Mouse (Mus musculus): ENCODE results near the gene Nusap1. TPM values are rescaled to one million over a fixed set of nuclear protein-coding genes. Genes with fewer than 3 reads are reported as not detected.
A peak's percentile ranks its signal among the peaks of the same experiment; 100 is the strongest.
"Not testable (repeated sequence)": the region's sequence is repeated elsewhere in the genome, so short reads cannot be mapped to it uniquely, and the experiment has no call there.

Nusap1 gene
- polyA plus RNA-seq, 1 experiment: 11.1 TPM

DNA sequence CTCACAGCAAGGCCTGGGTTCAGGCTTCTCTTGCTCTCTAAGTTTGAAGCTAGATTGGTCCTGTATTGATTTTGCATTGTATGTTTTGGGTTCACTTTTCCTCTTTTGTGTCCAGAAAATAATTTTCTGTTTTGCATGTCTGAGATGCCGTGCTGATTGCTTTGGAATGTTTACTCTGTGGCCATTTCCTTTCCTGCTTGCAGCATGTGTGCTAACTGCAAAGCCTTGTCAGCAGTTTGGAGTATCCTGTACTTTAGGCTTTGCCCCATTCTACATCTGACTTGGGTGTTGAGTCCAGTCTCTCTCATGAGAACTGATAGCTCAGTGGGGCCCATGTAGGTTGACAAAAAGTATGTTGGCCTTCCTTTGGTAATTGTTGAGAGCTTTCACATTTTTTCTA, 15.6 kb upstream of the Nusap1 start:
- peaks cover 60% of the 10 kb centered on the region for H3K36me3 ChIP-seq (ENCODE audit: control insufficient read depth, insufficient read depth, low read length)
- no peak overlapping the region for H3K27ac ChIP-seq (ENCODE audit: control insufficient read depth, insufficient read depth, low read length)
- DNase-seq: no peak
- WGBS: 97% methylated on average over 1 of the region's 1 CpGs
- no peaks in the 10 kb centered on the region for H3K4me1 ChIP-seq (replicated peaks; ENCODE audit: control insufficient read depth, insufficient read depth, low read length)
- H3K4me3 ChIP-seq (ENCODE audit: control insufficient read depth, insufficient read depth, low read length): no peak overlapping the region
- H3K27me3 ChIP-seq (ENCODE audit: control insufficient read depth, insufficient read depth, low read length): no peaks in the 10 kb centered on the region
- no peak for TF ChIP-seq POLR2A (IDR thresholded peaks at IDR 0.05; ENCODE audit: control insufficient read depth, extremely low read depth, insufficient read depth, low read length, poor library complexity)
- no peak for TF ChIP-seq CTCF (IDR thresholded peaks at IDR 0.05; ENCODE audit: borderline replicate concordance, control insufficient read depth, extremely low read depth, insufficient read depth, low read length, poor library complexity)

DNA sequence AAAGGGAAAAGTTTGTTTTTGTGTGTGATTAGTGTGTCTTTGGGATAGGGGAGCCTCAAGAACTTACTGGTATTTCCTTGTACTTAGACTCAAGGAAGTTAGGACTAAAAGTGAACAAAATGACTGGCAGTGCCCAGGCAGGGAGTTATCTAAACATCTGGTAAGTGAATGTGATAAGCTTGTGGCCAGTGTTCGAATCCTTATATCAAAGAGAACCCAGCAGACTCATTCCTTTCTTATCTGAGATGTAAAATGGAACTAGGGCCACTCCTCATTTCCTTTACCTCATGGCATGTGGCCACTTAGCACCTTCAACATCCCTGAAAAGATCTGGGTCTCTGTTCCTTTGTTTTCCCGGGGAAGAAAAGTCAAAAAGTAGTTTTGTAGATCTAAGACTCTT, 14.2 kb upstream of the Nusap1 start:
- Histone ChIP-seq H3K4me3 (ENCODE audit: control insufficient read depth, insufficient read depth, low read length) (no peak overlapping the region), H3K4me1 (replicated peaks; ENCODE audit: control insufficient read depth, insufficient read depth, low read length) (no peaks in the 10 kb centered on the region), H3K36me3 (ENCODE audit: control insufficient read depth, insufficient read depth, low read length) (peaks cover 61% of the 10 kb centered on the region), H3K27me3 (ENCODE audit: control insufficient read depth, insufficient read depth, low read length) (no peaks in the 10 kb centered on the region), H3K27ac (ENCODE audit: control insufficient read depth, insufficient read depth, low read length) (no peak overlapping the region)
- TF ChIP-seq CTCF (IDR thresholded peaks at IDR 0.05; ENCODE audit: borderline replicate concordance, control insufficient read depth, extremely low read depth, insufficient read depth, low read length, poor library complexity) (no peak), POLR2A (IDR thresholded peaks at IDR 0.05; ENCODE audit: control insufficient read depth, extremely low read depth, insufficient read depth, low read length, poor library complexity) (no peak)
- 85% methylated on average over 2 of the region's 2 CpGs for WGBS
- no peak for DNase-seq

- H3K27me3 ChIP-seq (ENCODE audit: control insufficient read depth, insufficient read depth, low read length): no peaks in the 10 kb centered on the region
- H3K4me3 ChIP-seq (ENCODE audit: control insufficient read depth, insufficient read depth, low read length): no peak overlapping the region
- TF ChIP-seq POLR2A (IDR thresholded peaks at IDR 0.05; ENCODE audit: control insufficient read depth, extremely low read depth, insufficient read depth, low read length, poor library complexity): no peak
- TF ChIP-seq CTCF (IDR thresholded peaks at IDR 0.05; ENCODE audit: borderline replicate concordance, control insufficient read depth, extremely low read depth, insufficient read depth, low read length, poor library complexity): no peak
- H3K27ac ChIP-seq (ENCODE audit: control insufficient read depth, insufficient read depth, low read length): no peak overlapping the region
- H3K36me3 ChIP-seq (ENCODE audit: control insufficient read depth, insufficient read depth, low read length): peaks cover 54% of the 10 kb centered on the region
- no peaks in the 10 kb centered on the region for H3K4me1 ChIP-seq (replicated peaks; ENCODE audit: control insufficient read depth, insufficient read depth, low read length)
- 90% methylated on average over 6 of the region's 6 CpGs for WGBS
- DNase-seq: no peak
Observed at GRCm38 (mm10) chr2:119605361-119605973, 12.6 kb upstream of the Nusap1 start.

GRCm38 (mm10) chr2:119607023-119607422, 11.1 kb upstream of the Nusap1 start:
- Histone ChIP-seq H3K4me1 (replicated peaks; ENCODE audit: control insufficient read depth, insufficient read depth, low read length) (no peaks in the 10 kb centered on the region), H3K27ac (ENCODE audit: control insufficient read depth, insufficient read depth, low read length) (no peak overlapping the region), H3K4me3 (ENCODE audit: control insufficient read depth, insufficient read depth, low read length) (no peak overlapping the region), H3K27me3 (ENCODE audit: control insufficient read depth, insufficient read depth, low read length) (no peaks in the 10 kb centered on the region), H3K36me3 (ENCODE audit: control insufficient read depth, insufficient read depth, low read length) (peaks cover 53% of the 10 kb centered on the region)
- DNase-seq: no peak
- WGBS: 87% methylated on average over 4 of the region's 4 CpGs
- TF ChIP-seq POLR2A (IDR thresholded peaks at IDR 0.05; ENCODE audit: control insufficient read depth, extremely low read depth, insufficient read depth, low read length, poor library complexity) (no peak), CTCF (IDR thresholded peaks at IDR 0.05; ENCODE audit: borderline replicate concordance, control insufficient read depth, extremely low read depth, insufficient read depth, low read length, poor library complexity) (no peak)

DNA sequence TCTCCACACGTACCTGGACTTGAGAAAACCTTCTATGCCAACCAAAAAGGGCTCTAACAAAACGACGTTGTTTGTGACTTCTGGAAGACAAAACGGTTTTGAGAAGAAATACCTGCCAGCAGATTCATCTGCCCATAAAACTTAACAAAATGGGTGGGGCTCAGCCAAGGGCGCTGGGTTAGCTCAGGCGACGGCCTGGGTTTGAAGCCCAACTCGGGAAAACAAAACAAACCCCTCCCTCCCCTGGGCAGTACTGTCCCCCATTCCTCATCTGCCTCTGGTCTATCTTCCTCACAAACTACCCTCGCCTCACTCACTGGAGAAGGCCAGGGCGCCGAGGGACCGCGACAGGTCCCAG, 278 bp upstream of the Nusap1 start:
- Histone ChIP-seq H3K27ac (ENCODE audit: control insufficient read depth, insufficient read depth, low read length) (no peak overlapping the region; the same call in 1 of the 2 replicates), H3K27me3 (ENCODE audit: control insufficient read depth, insufficient read depth, low read length) (no peaks in the 10 kb centered on the region), H3K36me3 (ENCODE audit: control insufficient read depth, insufficient read depth, low read length) (no peaks in the 10 kb centered on the region), H3K4me1 (replicated peaks; ENCODE audit: control insufficient read depth, insufficient read depth, low read length) (peaks cover 3% of the 10 kb centered on the region), H3K4me3 (ENCODE audit: control insufficient read depth, insufficient read depth, low read length) (peak overlapping the region; percentile 68)
- DNase-seq: no peak
- WGBS: under 1% methylated on average over 13 of the region's 13 CpGs
- no peak for TF ChIP-seq POLR2A (IDR thresholded peaks at IDR 0.05; ENCODE audit: control insufficient read depth, extremely low read depth, insufficient read depth, low read length, poor library complexity)

DNA sequence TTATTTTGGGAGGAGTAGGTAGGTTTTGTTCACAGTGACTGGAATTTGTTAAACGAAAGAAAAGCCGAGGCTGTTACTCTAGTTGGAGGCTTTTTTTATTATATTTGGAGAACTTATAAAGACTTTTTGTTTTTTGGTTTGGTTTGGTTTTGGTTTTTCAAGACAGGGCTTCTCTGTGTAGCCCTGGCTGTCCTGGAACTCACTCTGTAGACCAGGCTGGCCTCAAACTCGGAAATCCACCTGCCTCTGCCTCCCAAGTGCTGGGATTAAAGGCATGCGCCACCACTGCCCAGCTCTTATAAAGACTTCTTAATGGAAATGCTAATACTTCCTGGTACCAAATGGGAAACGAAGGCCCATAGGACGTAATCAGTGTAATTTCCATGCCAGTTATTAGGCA, 904 bp downstream of the Nusap1 start:
- H3K27ac ChIP-seq (ENCODE audit: control insufficient read depth, insufficient read depth, low read length); DNase-seq; H3K4me1 ChIP-seq (replicated peaks; ENCODE audit: control insufficient read depth, insufficient read depth, low read length); H3K27me3 ChIP-seq (ENCODE audit: control insufficient read depth, insufficient read depth, low read length); H3K36me3 ChIP-seq (ENCODE audit: control insufficient read depth, insufficient read depth, low read length): not testable (repeated sequence)
- H3K4me3 ChIP-seq (ENCODE audit: control insufficient read depth, insufficient read depth, low read length): peak overlapping the region; percentile 67
- WGBS: 3% methylated on average over 6 of the region's 6 CpGs

- H3K27ac ChIP-seq (ENCODE audit: control insufficient read depth, insufficient read depth, low read length): no peak overlapping the region
- WGBS: 97% methylated on average over 2 of the region's 2 CpGs
- H3K36me3 ChIP-seq (ENCODE audit: control insufficient read depth, insufficient read depth, low read length): peaks cover 26% of the 10 kb centered on the region
- H3K27me3 ChIP-seq (ENCODE audit: control insufficient read depth, insufficient read depth, low read length): no peaks in the 10 kb centered on the region
- H3K4me3 ChIP-seq (ENCODE audit: control insufficient read depth, insufficient read depth, low read length): no peak overlapping the region
- H3K4me1 ChIP-seq (replicated peaks; ENCODE audit: control insufficient read depth, insufficient read depth, low read length): peaks cover 3% of the 10 kb centered on the region
- TF ChIP-seq POLR2A (IDR thresholded peaks at IDR 0.05; ENCODE audit: control insufficient read depth, extremely low read depth, insufficient read depth, low read length, poor library complexity) (no peak), CTCF (IDR thresholded peaks at IDR 0.05; ENCODE audit: borderline replicate concordance, control insufficient read depth, extremely low read depth, insufficient read depth, low read length, poor library complexity) (no peak)
- no peak for DNase-seq
Observed at GRCm38 (mm10) chr2:119621302-119621701, 3.2 kb downstream of the Nusap1 start.

Measured in thymus, adult 2 months (tissue).